In the genomic region with DNA sequence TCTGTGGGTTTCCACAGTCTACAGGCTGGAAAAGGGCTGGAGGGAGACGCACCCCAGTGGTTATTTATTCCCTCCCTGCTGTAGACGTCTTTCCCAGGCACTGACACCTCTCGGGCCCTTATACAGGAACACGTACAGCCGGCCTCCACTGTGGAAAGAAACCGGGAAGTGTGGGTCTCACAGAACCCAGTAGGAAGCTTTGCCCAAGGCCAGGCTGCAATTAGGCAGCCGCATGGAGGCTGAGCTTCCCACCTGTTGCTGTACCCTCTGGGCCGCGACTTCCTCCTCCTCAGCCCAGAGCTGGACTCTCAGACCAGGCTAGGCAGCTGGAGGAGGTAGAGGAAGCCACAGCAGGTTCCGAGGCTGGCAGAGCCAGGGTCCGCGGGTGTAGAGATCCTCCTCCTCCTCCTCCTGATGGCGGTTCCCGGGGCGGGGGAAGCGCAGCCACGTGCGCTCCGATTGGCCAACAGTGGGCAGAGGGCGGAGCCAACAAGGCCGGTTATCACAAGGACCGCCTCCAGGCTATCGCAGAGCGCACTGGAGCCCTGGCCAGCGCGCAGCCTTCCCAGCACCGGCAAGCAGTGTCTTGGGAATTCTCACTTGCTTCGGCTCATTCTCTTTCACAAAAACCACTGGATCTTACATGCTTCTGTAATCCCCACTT, we compare ENCODE assay signal across 8 mouse cellular contexts. TPM values are rescaled to one million over a fixed set of nuclear protein-coding genes. Genes with fewer than 3 reads are reported as not detected.
DNase-seq lines count a peak whose midpoint lies in the region; ATAC-seq lines count a peak whose summit lies in the region.

A gene (plus strand): TSS at position 530 of the 664 bp plus-strand sequence.

- under 1% methylated on average over 28 of the region's 28 CpGs for WGBS in intestine, embryonic 15.5 days

- ATAC-seq in intestine, embryonic 15.5 days: peak; percentile 100
- ATAC-seq in megakaryocyte-erythroid progenitor cell, adult 5-6 weeks (replicated peaks; ENCODE audit: low FRiP score, low TSS enrichment, poor library complexity, severe bottlenecking): peak; percentile 99

- no peaks in the 10 kb centered on the region for H3K9me3 ChIP-seq in intestine, embryonic 15.5 days

- H3K4me3 ChIP-seq in intestine, embryonic 15.5 days (replicated peaks): peak within 1 kb of the TSS; percentile 66

- peak within 1 kb of the TSS; percentile 81 for H3K27ac ChIP-seq in intestine, embryonic 15.5 days

- H3K4me2 ChIP-seq in intestine, embryonic 15.5 days (replicated peaks): peak within 1 kb of the TSS; percentile 93

- peak within 1 kb of the TSS; percentile 62 for H3K9ac ChIP-seq in intestine, embryonic 15.5 days

- DNase-seq in adrenal gland, adult 8-10 months: peak; percentile 94
- DNase-seq in embryo, embryonic 11.5 days (ENCODE audit: low read depth, low spot score): peak; percentile 87
- DNase-seq in gastrocnemius, postnatal 36 days: peak; percentile 91 to 92
- peak; percentile 93 to 95 for DNase-seq in left cerebral cortex, postnatal 14 days (ENCODE audit: low spot score in 2 of 2)
- peak; percentile 90 for DNase-seq in right cerebral cortex, postnatal 14 days
- DNase-seq in urinary bladder, postnatal 25 days (ENCODE audit: low spot score): peak; percentile 83

- intact Hi-C loops in gastrocnemius, postnatal 36 days (cut with DNase I): loop anchor here (10.0 kb wide), 2 partner anchors 379 to 459 kb away; no protein-coding TSS in a partner anchor
- intact Hi-C loops in left cerebral cortex, postnatal 14 days (cut with DNase I): loop anchor here (2.0 to 10.0 kb wide), 4 partner anchors 379 to 531 kb away; no protein-coding TSS in a partner anchor

- no peaks in the 10 kb centered on the region for H3K27me3 ChIP-seq in intestine, embryonic 15.5 days (replicated peaks)

- H3K4me1 ChIP-seq in intestine, embryonic 15.5 days (replicated peaks): 0 out of 2 replicates have a peak, but pooled peaks cover 2% of the 10 kb centered on the region

- no peaks in the 10 kb centered on the region for H3K36me3 ChIP-seq in intestine, embryonic 15.5 days

RNA-seq across cellular contexts. Expression of the gene that starts here (rescaled TPM):
- total RNA-seq in adrenal gland, adult 8-10 months (2022): 10 to 100 TPM in 3 of 4 experiments, 1 to 10 TPM in 1; 6.3 to 39.4 (median 22.9) TPM
- 10 to 100 TPM; 29.8 to 46.5 TPM for total RNA-seq in gastrocnemius, postnatal 36 days (2021)
- polyA plus RNA-seq in intestine, embryonic 15.5 days (2015; fragmentation: Nextera tagmentation; extraction: Ambion mirVana): 1.4 and 1.5 TPM in 2 replicates
- total RNA-seq in left cerebral cortex, postnatal 14 days (2021): 10 to 100 TPM in 1 of 2 experiments, 1 to 10 TPM in 1; 8.6 to 10.7 TPM
- total RNA-seq in megakaryocyte-erythroid progenitor cell, adult 5-6 weeks (2014; fragmentation: Nextera tagmentation): not detected in 2 replicates
- not detected in 2 replicates for total RNA-seq in megakaryocyte-erythroid progenitor cell, adult 5-6 weeks (2017)

Comparison
In these comparisons a context has a peak if more than half of its experiments do, and no peak if none do; other contexts are left out.
1. Peak in every context shown above with its lines: DNase-seq, ATAC-seq, H3K4me3 ChIP-seq and H3K27ac ChIP-seq.
2. RNA of the gene that starts here (total RNA-seq): 29.8 to 46.5 TPM in gastrocnemius, postnatal 36 days, 6.3 to 39.4 TPM in adrenal gland, adult 8-10 months and 8.6 to 10.7 TPM in left cerebral cortex, postnatal 14 days; not detected in megakaryocyte-erythroid progenitor cell, adult 5-6 weeks; every median in the first group is over 4 times any median in the second.
3. Peak in ATAC-seq in megakaryocyte-erythroid progenitor cell, adult 5-6 weeks; RNA of the gene not detected or under 1 TPM.